Mouse (Mus musculus): Measurements from ENCODE around the gene Arid3a.

GRCm38 (mm10) chr10:79964727-79965126 lies 37.9 kb downstream of the Arid3a start:
- no peak for TF ChIP-seq CTCF (IDR thresholded peaks at IDR 0.05; ENCODE audit: extremely low read depth, insufficient read depth, insufficient read length, insufficient replicate concordance)
- TF ChIP-seq POLR2A (IDR thresholded peaks at IDR 0.05; ENCODE audit: low read depth, low read length): no peak
